Mouse (Mus musculus) embryonic facial prominence, embryonic 10.5 days (tissue): ENCODE data around the gene Tes. TPM values are rescaled to one million over a fixed set of nuclear protein-coding genes. Genes with fewer than 3 reads are reported as not detected.
"Not testable (repeated sequence)": the region's sequence is repeated elsewhere in the genome, so short reads cannot be mapped to it uniquely, and the experiment has no call there.

Experiments used
- DNase-seq: peaks from one replicate; pipeline ENCODE4 v3.0.0-alpha.2; 2017; ENCODE audit warnings: low spot score
- H3K27ac ChIP-seq: fragments of 300-500 bp; sonication (generic); replicated peaks from 2 replicates; pipeline ENCODE4 v1.5.1; 2016; ENCODE audit warnings: mild to moderate bottlenecking
- H3K27me3 ChIP-seq: fragments of 300-500 bp; sonication (generic); replicated peaks from 2 replicates; pipeline ENCODE4 v1.6.1; 2016; ENCODE audit warnings: low read depth, mild to moderate bottlenecking; ENCODE audit not compliant: poor library complexity, severe bottlenecking
- H3K36me3 ChIP-seq: fragments of 300-500 bp; sonication (generic); replicated peaks from 2 replicates; pipeline ENCODE4 v1.6.1; 2016; ENCODE audit warnings: mild to moderate bottlenecking, moderate library complexity
- H3K4me1 ChIP-seq: fragments of 300-500 bp; sonication (generic); 2 replicates; pipeline ENCODE4 v1.6.1; 2016
- H3K4me3 ChIP-seq: fragments of 300-500 bp; sonication (generic); 2 replicates; pipeline ENCODE4 v1.5.1; 2016; ENCODE audit warnings: mild to moderate bottlenecking, moderate library complexity
- H3K9me3 ChIP-seq: fragments of 300-500 bp; sonication (generic); 2 replicates; pipeline ENCODE4 v1.6.1; 2016; ENCODE audit warnings: mild to moderate bottlenecking
- WGBS: fragments of 180-500 bp; shearing (Covaris S2); methylation state at CpG from one replicate; pipeline ENCODE4 v1.1.7; 2016; 5-methylcytosine and 5-hydroxymethylcytosine counted together
- polyA plus RNA-seq: library from polyadenylated mRNA; unstranded; fragments of >200 nt; fragmentation: Nextera tagmentation; extraction: Ambion mirVana; gene quantifications from 2 replicates; pipeline ENCODE4 v1.2.1, GENCODE M21; 2016

Tes gene
- polyA plus RNA-seq, 1 experiment from 2014 or later, result 84.9 TPM

DNA sequence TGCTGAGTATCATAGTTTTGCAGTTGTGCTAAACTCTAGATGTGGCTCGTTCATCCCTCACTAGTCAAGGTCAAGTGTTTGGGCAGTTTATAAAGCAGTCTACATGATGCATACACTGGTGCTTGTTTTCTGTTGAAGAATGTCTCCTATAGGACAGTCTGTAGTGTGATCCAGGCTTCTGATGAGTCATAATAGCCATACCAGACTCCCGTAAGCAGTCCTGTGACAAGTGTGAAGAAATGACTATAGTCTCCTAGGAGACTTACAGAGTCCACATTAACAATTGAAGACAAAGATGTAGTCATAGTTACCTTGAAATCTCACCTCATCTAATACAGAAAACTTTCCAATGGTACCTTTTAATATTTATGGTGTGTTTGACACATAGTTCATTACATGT, 4.8 kb upstream of the Tes start:
- DNase-seq, result no peak
- WGBS, result 88% methylated on average over 2 of the region's 2 CpGs
- Histone ChIP-seq H3K27ac (no peak overlapping the region), H3K9me3 (no peaks in the 10 kb centered on the region), H3K4me1 (peaks cover 6% of the 10 kb centered on the region), H3K27me3 (peaks cover 9% of the 10 kb centered on the region), H3K4me3 (no peak overlapping the region), H3K36me3 (no peaks in the 10 kb centered on the region)

- H3K4me3 ChIP-seq, H3K27me3 ChIP-seq, DNase-seq, H3K27ac ChIP-seq, H3K9me3 ChIP-seq, H3K36me3 ChIP-seq: not testable (repeated sequence)
- 84% methylated on average over 4 of the region's 4 CpGs for WGBS
- peaks cover 22% of the 10 kb centered on the region for H3K4me1 ChIP-seq
Observed at GRCm38 (mm10) chr6:17061826-17062225, 3.1 kb upstream of the Tes start.

DNA sequence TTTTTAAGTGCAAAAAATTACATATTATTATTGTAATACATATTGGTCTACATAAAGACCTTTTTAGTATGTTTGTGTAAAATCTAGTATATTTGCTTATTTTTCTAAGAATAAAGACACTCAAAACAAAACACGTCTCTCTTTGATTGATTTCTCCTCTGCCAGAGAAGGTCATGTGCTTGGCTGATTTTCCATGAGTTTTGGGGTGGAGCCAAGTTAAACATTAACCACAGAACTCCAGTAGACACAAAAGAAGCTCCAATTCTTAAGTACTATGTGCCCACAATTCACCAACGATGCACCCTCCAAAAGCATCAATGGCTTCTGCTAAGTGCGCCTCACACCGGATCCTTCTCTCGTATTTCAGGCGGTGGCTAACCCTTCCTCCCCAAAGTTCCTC, 2.6 kb upstream of the Tes start:
- Histone ChIP-seq H3K9me3 (no peaks in the 10 kb centered on the region), H3K4me3 (no peak overlapping the region), H3K27ac (no peak overlapping the region), H3K4me1 (peaks cover 22% of the 10 kb centered on the region), H3K36me3 (no peaks in the 10 kb centered on the region), H3K27me3 (peaks cover 9% of the 10 kb centered on the region)
- DNase-seq, result no peak
- WGBS, result 87% methylated on average over 6 of the region's 6 CpGs

DNA sequence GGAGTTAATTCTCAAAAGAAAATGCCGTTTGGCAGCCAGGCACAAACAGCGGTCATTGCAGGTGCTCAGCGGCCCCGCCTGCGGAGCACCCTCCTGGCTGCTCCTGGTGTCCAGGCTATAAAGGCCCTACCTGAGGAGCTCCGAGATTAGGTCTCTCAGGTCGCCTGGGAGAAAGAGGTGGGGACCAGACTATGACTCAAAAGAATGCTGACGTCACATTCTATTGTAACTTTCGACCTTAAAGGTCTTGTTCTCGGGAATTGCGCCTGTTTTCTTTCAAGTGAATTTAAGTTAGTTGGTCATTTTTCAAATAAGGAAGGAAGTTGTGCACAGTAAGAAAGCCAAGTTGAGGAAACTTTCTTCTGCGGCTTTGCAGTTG, 831 bp downstream of the Tes start:
- Histone ChIP-seq H3K27me3 (peaks cover 9% of the 10 kb centered on the region), H3K4me1 (peaks cover 22% of the 10 kb centered on the region), H3K36me3 (peaks cover 7% of the 10 kb centered on the region; the same call in 1 of the 2 replicates), H3K9me3 (no peaks in the 10 kb centered on the region), H3K27ac (peak overlapping the region; percentile 94), H3K4me3 (peak overlapping the region; percentile 87)
- DNase-seq, result no peak
- 5% methylated on average over 12 of the region's 12 CpGs for WGBS

DNA sequence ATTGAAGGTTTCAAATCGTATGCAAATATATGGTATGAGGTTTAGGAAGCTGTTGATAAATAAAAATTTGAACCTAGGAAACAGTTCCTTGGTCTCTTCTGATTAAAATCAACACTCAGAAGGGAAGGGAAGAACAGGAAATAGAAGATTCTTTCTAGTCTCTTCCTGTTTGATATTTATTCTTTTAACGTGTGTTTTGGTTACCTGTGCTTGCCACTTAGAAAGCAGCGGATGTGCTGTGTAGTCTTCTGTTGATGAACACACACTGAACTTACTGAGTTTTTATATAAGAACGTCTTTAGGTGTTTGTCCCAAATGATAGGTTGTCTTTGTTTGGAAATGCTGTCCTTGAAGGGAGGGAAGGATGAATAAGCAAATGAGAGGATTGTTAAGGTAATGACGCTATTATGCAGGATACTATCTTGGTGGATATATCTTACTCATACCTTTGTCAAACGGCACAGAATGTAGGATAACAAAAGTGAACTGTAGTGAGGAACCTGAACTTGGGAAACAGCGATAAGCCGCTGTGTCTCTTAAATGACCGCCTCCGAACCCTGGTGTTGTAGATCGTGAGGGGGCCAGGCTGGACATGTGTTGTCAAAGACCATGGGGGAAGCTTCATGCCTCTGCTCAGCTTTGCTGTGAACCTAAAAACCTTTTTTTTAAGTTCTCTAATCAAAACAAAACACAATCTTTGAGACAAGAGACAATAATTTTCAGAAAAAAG, 1.4 kb downstream of the Tes start:
- Histone ChIP-seq H3K4me3 (peak overlapping the region; percentile 87), H3K9me3 (no peaks in the 10 kb centered on the region), H3K27ac (no peak overlapping the region), H3K36me3 (peaks cover 7% of the 10 kb centered on the region; the same call in 1 of the 2 replicates), H3K27me3 (peaks cover 9% of the 10 kb centered on the region), H3K4me1 (peaks cover 22% of the 10 kb centered on the region)
- DNase-seq, result no peak
- WGBS, result 60% methylated on average over 11 of the region's 11 CpGs

DNA sequence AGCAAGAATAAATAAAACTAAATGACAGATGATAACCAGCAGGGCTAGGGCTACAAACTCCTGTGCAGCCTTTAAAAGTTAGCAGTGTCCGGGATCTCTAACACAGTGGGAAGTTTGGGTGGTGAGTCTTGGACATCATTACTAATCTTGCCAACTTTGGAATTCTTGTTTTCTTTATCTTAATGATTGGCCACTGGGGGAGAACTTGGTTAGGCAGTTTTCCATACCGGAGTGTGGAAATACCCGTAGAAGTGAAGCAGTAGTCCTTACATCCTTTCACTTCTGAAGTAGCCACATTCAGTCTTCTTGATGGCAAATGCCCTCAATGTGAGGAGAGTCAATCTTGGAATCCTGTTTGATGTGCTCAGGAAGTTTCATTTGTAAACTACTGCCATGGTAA, 7.0 kb downstream of the Tes start:
- Histone ChIP-seq H3K27ac (no peak overlapping the region), H3K4me1 (peaks cover 8% of the 10 kb centered on the region; the same call in 1 of the 2 replicates), H3K36me3 (peaks cover 7% of the 10 kb centered on the region; the same call in 1 of the 2 replicates), H3K9me3 (no peaks in the 10 kb centered on the region), H3K27me3 (no peaks in the 10 kb centered on the region), H3K4me3 (no peak overlapping the region)
- 95% methylated on average over 3 of the region's 3 CpGs for WGBS
- no peak for DNase-seq

GRCm38 (mm10) chr6:17072338-17072737, 7.4 kb downstream of the Tes start:
- Histone ChIP-seq H3K4me1 (peaks cover 12% of the 10 kb centered on the region), H3K36me3 (peaks cover 7% of the 10 kb centered on the region; the same call in 1 of the 2 replicates), H3K27me3 (no peaks in the 10 kb centered on the region), H3K27ac (no peak overlapping the region), H3K4me3 (no peak overlapping the region), H3K9me3 (no peaks in the 10 kb centered on the region)
- WGBS, result 91% methylated on average over 5 of the region's 5 CpGs
- DNase-seq, result no peak

DNA sequence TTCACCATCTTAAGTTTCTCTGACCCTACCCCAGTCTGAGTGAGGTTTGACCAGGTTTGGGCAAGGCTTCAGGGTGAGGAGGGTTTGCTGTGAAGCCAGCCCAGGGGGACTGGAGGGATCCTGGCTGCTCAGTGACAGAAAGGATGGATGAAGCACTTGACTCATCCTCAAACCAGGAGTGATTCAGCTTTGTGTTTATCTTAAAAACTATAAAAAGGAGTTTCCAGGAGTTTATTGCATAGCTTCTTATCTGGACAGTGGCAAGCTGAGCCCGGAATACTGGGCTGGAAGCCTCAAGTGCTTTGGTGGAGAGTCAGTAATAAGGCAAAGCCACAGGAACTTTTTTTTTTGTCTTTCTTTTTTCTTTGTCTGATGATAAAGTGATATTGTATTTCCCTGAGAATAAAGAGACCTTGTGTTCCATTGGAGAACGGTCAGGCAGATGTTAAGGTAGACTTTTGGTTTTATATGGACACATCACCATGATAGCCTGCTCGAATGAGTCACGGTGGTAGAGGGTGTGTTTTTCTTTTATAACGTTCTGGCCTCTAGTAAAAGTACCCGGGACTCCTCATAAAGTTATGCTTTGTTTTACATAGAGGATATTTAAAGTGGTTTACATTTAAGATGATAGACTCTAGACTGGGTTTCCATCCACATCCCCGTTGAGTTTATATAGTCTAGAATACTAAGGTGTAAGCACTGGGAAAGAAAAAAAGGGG, 8.0 kb downstream of the Tes start:
- no peak overlapping the region for H3K27ac ChIP-seq
- H3K36me3 ChIP-seq, result peaks cover 7% of the 10 kb centered on the region; the same call in 1 of the 2 replicates
- no peaks in the 10 kb centered on the region for H3K27me3 ChIP-seq
- no peak for DNase-seq
- no peaks in the 10 kb centered on the region for H3K9me3 ChIP-seq
- WGBS, result 89% methylated on average over 7 of the region's 7 CpGs
- H3K4me1 ChIP-seq, result peaks cover 18% of the 10 kb centered on the region
- H3K4me3 ChIP-seq, result no peak overlapping the region

DNA sequence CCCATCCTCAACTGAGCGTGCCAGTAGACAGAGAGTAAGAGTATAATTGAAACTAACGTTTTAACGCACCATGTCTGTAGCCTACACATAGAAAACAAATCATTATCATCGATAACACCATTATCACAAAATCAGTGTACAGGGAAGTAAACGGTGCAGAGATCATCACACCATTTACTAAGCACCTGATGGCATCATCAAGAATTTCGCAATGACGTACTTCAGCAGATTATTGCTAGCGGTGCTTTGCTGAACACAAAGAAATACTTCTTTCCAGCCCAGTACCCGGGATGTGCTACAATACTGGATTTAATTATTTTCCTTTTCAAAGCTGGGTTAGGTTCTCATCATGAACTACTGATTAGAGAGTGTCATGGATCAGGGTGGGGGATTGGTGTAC, 12.3 kb downstream of the Tes start:
- Histone ChIP-seq H3K4me1 (peaks cover 41% of the 10 kb centered on the region), H3K9me3 (no peaks in the 10 kb centered on the region), H3K36me3 (no peaks in the 10 kb centered on the region), H3K27me3 (no peaks in the 10 kb centered on the region), H3K27ac (0 out of 2 replicates have a peak overlapping the region, but pooled peaks have one; percentile 57), H3K4me3 (no peak overlapping the region)
- no peak for DNase-seq
- WGBS, result 59% methylated on average over 9 of the region's 9 CpGs

DNA sequence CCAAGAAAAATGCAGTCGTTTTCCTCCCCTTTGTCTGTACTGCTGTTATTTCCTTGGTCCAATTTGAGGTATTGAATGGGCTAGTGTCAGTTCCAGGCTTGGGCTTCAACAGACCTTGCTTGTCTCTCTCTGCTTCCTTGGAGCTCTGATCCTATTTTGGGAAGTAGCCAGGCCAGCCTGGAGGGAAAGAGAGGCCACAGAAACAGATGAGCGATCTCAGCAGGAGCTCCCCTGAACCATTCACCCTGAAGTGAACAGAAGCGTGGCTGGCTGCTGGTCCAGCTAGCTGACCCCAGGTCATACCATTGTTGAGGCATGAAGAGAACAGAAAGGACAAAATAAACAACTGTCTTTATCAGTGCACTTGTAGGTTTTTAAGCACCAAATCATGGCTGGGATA, 12.8 kb downstream of the Tes start:
- no peaks in the 10 kb centered on the region for H3K36me3 ChIP-seq
- no peak overlapping the region for H3K4me3 ChIP-seq
- no peaks in the 10 kb centered on the region for H3K27me3 ChIP-seq
- H3K27ac ChIP-seq, result peak overlapping the region; percentile 57; the same call in 1 of the 2 replicates
- H3K9me3 ChIP-seq, result no peaks in the 10 kb centered on the region
- H3K4me1 ChIP-seq, result peaks cover 45% of the 10 kb centered on the region
- DNase-seq, result peak; percentile 22
- WGBS, result 9% methylated on average over 3 of the region's 3 CpGs

GRCm38 (mm10) chr6:17079304-17079703, 14.4 kb downstream of the Tes start:
- Histone ChIP-seq H3K27me3 (no peaks in the 10 kb centered on the region), H3K4me1 (peaks cover 43% of the 10 kb centered on the region), H3K9me3 (no peaks in the 10 kb centered on the region), H3K27ac (no peak overlapping the region), H3K36me3 (no peaks in the 10 kb centered on the region), H3K4me3 (no peak overlapping the region)
- DNase-seq, result peak; percentile 16
- WGBS, result 39% methylated on average over 5 of the region's 5 CpGs

DNA sequence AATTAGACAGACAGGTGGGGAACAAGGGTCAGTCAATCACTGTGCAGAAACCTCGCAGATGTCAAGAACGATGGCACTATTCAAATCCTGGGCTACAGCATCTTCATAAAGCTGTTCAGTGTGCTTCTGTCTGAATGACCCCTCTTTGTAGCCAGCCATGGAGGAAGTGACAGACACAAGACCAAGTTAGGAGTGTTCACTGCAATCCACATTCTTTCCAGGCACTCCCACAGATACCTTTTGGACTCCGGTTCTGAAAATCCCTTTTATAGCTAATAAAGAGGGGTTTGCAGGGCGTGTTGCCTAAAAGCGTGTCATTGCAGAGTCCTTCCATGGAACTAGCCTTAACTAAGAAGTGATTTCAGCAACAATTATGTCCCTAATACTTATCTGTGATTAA, 14.9 kb downstream of the Tes start:
- no peak overlapping the region for H3K4me3 ChIP-seq
- no peaks in the 10 kb centered on the region for H3K36me3 ChIP-seq
- H3K4me1 ChIP-seq, result peaks cover 43% of the 10 kb centered on the region
- 59% methylated on average over 5 of the region's 5 CpGs for WGBS
- DNase-seq, result no peak
- no peaks in the 10 kb centered on the region for H3K27me3 ChIP-seq
- peak overlapping the region; percentile 4; the same call in 1 of the 2 replicates for H3K27ac ChIP-seq
- H3K9me3 ChIP-seq, result no peaks in the 10 kb centered on the region

- peaks cover 37% of the 10 kb centered on the region for H3K4me1 ChIP-seq
- DNase-seq, result no peak
- no peak overlapping the region for H3K27ac ChIP-seq
- 0 out of 2 replicates have a peak, but pooled peaks cover 3% of the 10 kb centered on the region for H3K36me3 ChIP-seq
- H3K4me3 ChIP-seq, result no peak overlapping the region
- H3K27me3 ChIP-seq, result no peaks in the 10 kb centered on the region
- 55% methylated on average over 4 of the region's 4 CpGs for WGBS
- H3K9me3 ChIP-seq, result no peaks in the 10 kb centered on the region
Observed at GRCm38 (mm10) chr6:17082238-17082637, 17.3 kb downstream of the Tes start.
